Mouse (Mus musculus): ENCODE data around the gene Pdpk1. TPM values are rescaled to one million over a fixed set of nuclear protein-coding genes. Genes with fewer than 3 reads are reported as not detected.
A peak's percentile ranks its signal among the peaks of the same experiment; 100 is the strongest.

Pdpk1 gene
- polyA plus RNA-seq (2015; fragmentation: Nextera tagmentation; extraction: Ambion mirVana), result 63.9 and 68.9 TPM in 2 replicates

GRCm38 (mm10) chr17:24150824-24151223, at the start of gene Pdpk1:
TSS of gene Pdpk1 (minus strand) at chr17:24150924.
- peak within 1 kb of the TSS; percentile 73 for H3K4me2 ChIP-seq
- 84% methylated on average over 2 of the region's 2 CpGs for WGBS
- H3K36me3 ChIP-seq, result peaks cover 4% of the 10 kb centered on the region; the same call in 1 of the 2 replicates
- H3K27me3 ChIP-seq (replicated peaks), result no peaks in the 10 kb centered on the region
- no peaks in the 10 kb centered on the region for H3K9me3 ChIP-seq (replicated peaks)
- ATAC-seq (ENCODE audit: low FRiP score), result no peak
- peaks cover 9% of the 10 kb centered on the region for H3K4me1 ChIP-seq
- peak within 1 kb of the TSS; percentile 46; the same call in 1 of the 2 replicates for H3K9ac ChIP-seq (replicated peaks)
- no peak within 1 kb of the TSS for H3K27ac ChIP-seq (replicated peaks)
- H3K4me3 ChIP-seq (replicated peaks), result peak within 1 kb of the TSS; percentile 36

DNA sequence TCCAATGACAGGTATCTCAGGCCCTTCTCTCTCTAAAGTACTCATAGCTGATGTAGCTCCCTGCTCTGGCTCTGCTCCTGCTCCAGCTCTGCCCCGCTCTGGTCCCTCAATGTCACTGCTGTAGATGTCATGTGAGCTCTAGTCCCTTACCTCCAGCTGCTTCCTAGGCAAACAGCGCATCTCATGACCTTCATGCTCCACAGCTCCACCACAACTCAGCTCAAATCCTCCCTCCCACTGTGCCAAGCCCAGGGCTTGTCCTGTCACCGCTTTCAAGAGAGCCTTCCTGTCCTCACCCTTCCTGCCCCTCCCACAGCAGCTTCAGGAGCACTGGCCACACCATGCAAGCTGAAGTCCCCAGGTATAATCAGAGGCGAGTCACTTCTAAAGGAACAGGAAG, 49.0 kb upstream of the Pdpk1 start:
- Histone ChIP-seq H3K4me1 (peaks cover 49% of the 10 kb centered on the region), H3K9ac (replicated peaks) (no peak overlapping the region), H3K4me3 (replicated peaks) (no peak overlapping the region), H3K9me3 (replicated peaks) (no peaks in the 10 kb centered on the region), H3K36me3 (no peaks in the 10 kb centered on the region), H3K4me2 (no peak overlapping the region), H3K27ac (replicated peaks) (no peak overlapping the region), H3K27me3 (replicated peaks) (no peaks in the 10 kb centered on the region)
- 63% methylated on average over 4 of the region's 4 CpGs for WGBS
- no peak for ATAC-seq (ENCODE audit: low FRiP score)

DNA sequence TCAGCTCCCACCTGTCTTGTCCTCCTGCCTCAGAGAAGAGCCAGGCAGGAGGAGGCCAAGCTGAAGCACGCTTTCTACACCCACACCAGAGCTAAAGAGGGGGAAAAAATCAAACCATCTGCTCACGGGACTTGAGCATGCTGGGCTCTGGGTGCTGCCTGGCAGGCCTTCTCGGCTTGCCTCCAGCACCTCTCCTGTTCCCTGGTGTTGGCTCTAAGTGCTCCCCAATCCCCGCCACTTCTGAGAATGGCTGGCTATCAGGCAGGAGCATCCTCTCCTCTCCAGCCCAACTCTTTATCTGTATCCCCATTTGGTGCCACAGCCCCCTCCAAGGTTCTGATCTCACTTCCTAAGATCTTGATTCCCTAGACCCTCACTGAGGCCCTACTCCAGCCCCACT, 48.5 kb upstream of the Pdpk1 start:
- WGBS, result 88% methylated on average over 4 of the region's 4 CpGs
- H3K27me3 ChIP-seq (replicated peaks), result no peaks in the 10 kb centered on the region
- H3K4me3 ChIP-seq (replicated peaks), result no peak overlapping the region

DNA sequence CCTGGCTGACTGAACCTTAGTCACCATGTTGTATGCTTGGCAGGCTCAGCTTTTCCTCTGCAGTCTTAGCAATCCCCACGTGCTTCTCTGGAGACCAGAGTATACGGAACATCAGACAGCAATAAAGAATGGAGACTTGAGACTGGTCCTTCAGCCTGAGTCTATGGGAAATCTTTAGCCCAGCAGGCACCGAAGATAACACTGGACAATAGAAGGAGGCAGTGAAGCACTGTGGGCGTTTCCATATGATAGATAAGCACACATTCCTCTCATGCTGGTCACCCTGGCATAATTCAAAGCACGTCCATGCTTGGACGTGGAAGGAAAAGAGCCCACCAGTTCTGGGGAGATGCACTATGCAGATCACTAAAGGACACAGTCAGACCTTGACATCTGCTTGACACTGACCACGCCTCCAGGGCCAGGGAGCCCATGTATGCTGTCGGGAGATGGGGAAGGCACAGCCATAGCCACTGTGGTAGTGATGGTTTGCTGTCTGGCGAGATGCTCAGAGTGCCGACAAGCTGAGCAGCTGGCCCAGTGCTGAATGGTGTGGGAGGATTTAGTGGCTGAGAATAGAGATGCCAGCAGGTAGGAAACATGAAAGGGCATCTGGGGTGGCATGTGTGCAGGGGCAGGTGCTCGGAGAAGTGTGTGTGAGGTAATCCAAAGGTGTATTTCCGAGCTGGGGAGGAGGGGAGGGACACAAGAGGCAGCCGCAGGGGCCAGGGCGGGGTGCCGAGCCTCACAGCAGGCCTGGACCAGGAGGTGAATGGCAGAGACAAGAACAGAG, 46.5 kb upstream of the Pdpk1 start:
- H3K4me3 ChIP-seq (replicated peaks), result no peak overlapping the region
- no peaks in the 10 kb centered on the region; the same call in 1 of the 2 replicates for H3K36me3 ChIP-seq
- no peaks in the 10 kb centered on the region for H3K9me3 ChIP-seq (replicated peaks)
- no peak overlapping the region for H3K4me2 ChIP-seq
- H3K4me1 ChIP-seq, result peaks cover 24% of the 10 kb centered on the region
- H3K27me3 ChIP-seq (replicated peaks), result no peaks in the 10 kb centered on the region
- no peak overlapping the region for H3K9ac ChIP-seq (replicated peaks)
- 67% methylated on average over 15 of the region's 15 CpGs for WGBS
- no peak for ATAC-seq (ENCODE audit: low FRiP score)
- H3K27ac ChIP-seq (replicated peaks), result no peak overlapping the region

More for the DNA sequence above, 48.5 kb upstream of the Pdpk1 start:
- no peak for ATAC-seq (ENCODE audit: low FRiP score)
- Histone ChIP-seq H3K27ac (replicated peaks) (no peak overlapping the region), H3K36me3 (no peaks in the 10 kb centered on the region; the same call in 1 of the 2 replicates), H3K9me3 (replicated peaks) (no peaks in the 10 kb centered on the region), H3K9ac (replicated peaks) (no peak overlapping the region), H3K4me2 (no peak overlapping the region), H3K4me1 (peaks cover 44% of the 10 kb centered on the region)

- 68% methylated on average over 2 of the region's 2 CpGs for WGBS
- no peak overlapping the region for H3K4me3 ChIP-seq (replicated peaks)
- H3K4me1 ChIP-seq, result 0 out of 2 replicates have a peak, but pooled peaks cover 8% of the 10 kb centered on the region
- H3K9me3 ChIP-seq (replicated peaks), result no peaks in the 10 kb centered on the region
- no peak for ATAC-seq (ENCODE audit: low FRiP score)
- no peaks in the 10 kb centered on the region; the same call in 1 of the 2 replicates for H3K36me3 ChIP-seq
- H3K4me2 ChIP-seq, result no peak overlapping the region
- no peak overlapping the region for H3K27ac ChIP-seq (replicated peaks)
- H3K27me3 ChIP-seq (replicated peaks), result no peaks in the 10 kb centered on the region
- no peak overlapping the region for H3K9ac ChIP-seq (replicated peaks)
These were observed 44.6 kb upstream of the Pdpk1 start for GRCm38 (mm10) chr17:24195349-24195748.

GRCm38 (mm10) chr17:24193769-24194168, 43.0 kb upstream of the Pdpk1 start:
- 94% methylated on average over 5 of the region's 5 CpGs for WGBS
- H3K4me1 ChIP-seq, result no peaks in the 10 kb centered on the region
- no peak for ATAC-seq (ENCODE audit: low FRiP score)
- H3K27me3 ChIP-seq (replicated peaks), result no peaks in the 10 kb centered on the region
- no peak overlapping the region for H3K4me3 ChIP-seq (replicated peaks)
- peaks cover 2% of the 10 kb centered on the region for H3K36me3 ChIP-seq
- no peak overlapping the region for H3K27ac ChIP-seq (replicated peaks)
- H3K4me2 ChIP-seq, result no peak overlapping the region
- no peaks in the 10 kb centered on the region for H3K9me3 ChIP-seq (replicated peaks)
- H3K9ac ChIP-seq (replicated peaks), result no peak overlapping the region

DNA sequence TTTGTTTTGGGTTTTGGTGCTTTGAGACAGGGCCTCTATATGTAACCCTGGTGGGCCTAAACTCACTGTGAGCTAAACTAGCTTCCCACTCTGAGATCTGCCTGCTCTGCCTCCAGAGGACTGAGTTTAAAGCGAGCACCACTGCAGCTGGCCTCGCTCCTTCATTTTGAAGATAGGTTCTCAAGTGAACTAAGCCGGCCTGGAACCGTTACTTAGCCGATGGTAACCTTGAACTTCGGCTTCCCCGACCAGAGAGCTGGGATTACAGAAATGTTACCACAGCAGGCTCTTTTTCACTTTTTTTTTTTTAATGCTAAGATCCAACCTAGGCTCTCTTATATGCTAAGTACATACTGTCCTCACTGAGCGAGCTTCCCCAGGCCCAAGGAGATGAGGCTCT, 42.5 kb upstream of the Pdpk1 start:
- 90% methylated on average over 8 of the region's 8 CpGs for WGBS
- no peaks in the 10 kb centered on the region for H3K27me3 ChIP-seq (replicated peaks)
- no peaks in the 10 kb centered on the region for H3K9me3 ChIP-seq (replicated peaks)
- peaks cover 6% of the 10 kb centered on the region for H3K36me3 ChIP-seq
- no peak overlapping the region for H3K9ac ChIP-seq (replicated peaks)
- no peak for ATAC-seq (ENCODE audit: low FRiP score)
- no peaks in the 10 kb centered on the region for H3K4me1 ChIP-seq
- no peak overlapping the region for H3K4me2 ChIP-seq
- no peak overlapping the region for H3K27ac ChIP-seq (replicated peaks)
- H3K4me3 ChIP-seq (replicated peaks), result no peak overlapping the region

GRCm38 (mm10) chr17:24192848-24193247, 42.1 kb upstream of the Pdpk1 start:
- Histone ChIP-seq H3K27me3 (replicated peaks) (no peaks in the 10 kb centered on the region), H3K4me2 (no peak overlapping the region), H3K36me3 (peaks cover 8% of the 10 kb centered on the region), H3K27ac (replicated peaks) (no peak overlapping the region), H3K9me3 (replicated peaks) (no peaks in the 10 kb centered on the region), H3K4me3 (replicated peaks) (no peak overlapping the region), H3K4me1 (no peaks in the 10 kb centered on the region), H3K9ac (replicated peaks) (no peak overlapping the region)
- 88% methylated on average over 8 of the region's 8 CpGs for WGBS
- ATAC-seq (ENCODE audit: low FRiP score), result no peak

- no peak for ATAC-seq (ENCODE audit: low FRiP score)
- no peak overlapping the region for H3K4me3 ChIP-seq (replicated peaks)
- no peaks in the 10 kb centered on the region for H3K9me3 ChIP-seq (replicated peaks)
- H3K4me2 ChIP-seq, result no peak overlapping the region
- H3K27me3 ChIP-seq (replicated peaks), result no peaks in the 10 kb centered on the region
- H3K27ac ChIP-seq (replicated peaks), result no peak overlapping the region
- 80% methylated on average over 4 of the region's 4 CpGs for whole genome bisulfite sequencing
- no peaks in the 10 kb centered on the region for H3K4me1 ChIP-seq
- H3K9ac ChIP-seq (replicated peaks), result no peak overlapping the region
- H3K36me3 ChIP-seq, result peaks cover 14% of the 10 kb centered on the region
These were observed 40.8 kb upstream of the Pdpk1 start for GRCm38 (mm10) chr17:24191481-24191880.

GRCm38 (mm10) chr17:24190934-24191333, 40.2 kb upstream of the Pdpk1 start:
- 86% methylated on average over 2 of the region's 2 CpGs for WGBS
- peaks cover 14% of the 10 kb centered on the region for H3K36me3 ChIP-seq

DNA sequence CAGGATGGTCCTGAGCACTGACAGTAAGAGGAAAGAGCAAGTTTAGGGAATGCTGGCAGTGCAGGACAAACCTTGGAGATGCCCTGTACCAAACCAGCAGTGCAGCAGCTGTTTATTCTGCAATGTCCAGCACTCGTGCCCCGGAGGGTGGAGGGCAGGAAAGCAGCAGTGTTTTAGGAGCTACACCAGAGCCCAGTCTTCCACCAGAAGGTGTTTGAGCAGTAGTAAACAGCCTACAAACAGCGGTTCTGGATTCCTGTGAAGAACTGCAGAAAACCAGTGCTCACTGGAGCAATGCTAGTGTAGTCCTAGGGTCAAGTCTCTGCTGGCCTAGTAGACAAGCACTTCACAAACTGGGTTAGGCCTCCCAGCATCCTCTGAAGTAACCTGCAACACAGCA, 23.5 kb upstream of the Pdpk1 start:
- ATAC-seq (ENCODE audit: low FRiP score), result no peak

More at GRCm38 (mm10) chr17:24190934-24191333, 40.2 kb upstream of the Pdpk1 start:
- no peak for ATAC-seq (ENCODE audit: low FRiP score)
- H3K27me3 ChIP-seq (replicated peaks), result no peaks in the 10 kb centered on the region
- no peaks in the 10 kb centered on the region for H3K9me3 ChIP-seq (replicated peaks)
- no peak overlapping the region for H3K4me3 ChIP-seq (replicated peaks)
- H3K4me1 ChIP-seq, result no peaks in the 10 kb centered on the region
- no peak overlapping the region for H3K9ac ChIP-seq (replicated peaks)
- no peak overlapping the region for H3K27ac ChIP-seq (replicated peaks)
- no peak overlapping the region for H3K4me2 ChIP-seq

DNA sequence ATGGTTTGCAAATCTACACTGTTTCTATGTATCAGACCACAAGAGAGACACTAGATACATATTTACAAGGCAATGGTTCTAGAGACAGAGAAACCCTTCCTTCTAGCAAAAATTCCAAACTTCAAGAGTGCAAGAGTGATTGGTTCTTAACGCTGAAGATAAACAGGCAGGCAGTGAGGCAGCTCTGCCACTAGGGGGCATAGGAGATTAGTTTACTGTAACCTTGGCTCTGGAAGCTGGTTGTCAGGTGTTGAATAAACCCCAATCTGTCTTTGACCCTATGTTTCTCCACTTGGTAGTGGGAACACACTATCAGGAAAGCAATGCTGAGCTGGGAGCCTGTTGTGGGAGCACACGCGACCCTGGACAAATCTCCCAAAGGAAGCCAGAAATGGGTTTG, 22.7 kb upstream of the Pdpk1 start:
- Histone ChIP-seq H3K9me3 (replicated peaks) (no peaks in the 10 kb centered on the region), H3K4me3 (replicated peaks) (no peak overlapping the region), H3K27me3 (replicated peaks) (no peaks in the 10 kb centered on the region), H3K4me1 (peaks cover 8% of the 10 kb centered on the region), H3K4me2 (no peak overlapping the region), H3K27ac (replicated peaks) (no peak overlapping the region), H3K36me3 (no peaks in the 10 kb centered on the region), H3K9ac (replicated peaks) (no peak overlapping the region; the same call in 1 of the 2 replicates)
- 5% methylated on average over 3 of the region's 3 CpGs for WGBS
- ATAC-seq (ENCODE audit: low FRiP score), result no peak

More for the DNA sequence above, 23.5 kb upstream of the Pdpk1 start:
- Histone ChIP-seq H3K4me2 (no peak overlapping the region), H3K9me3 (replicated peaks) (no peaks in the 10 kb centered on the region), H3K4me1 (peaks cover 8% of the 10 kb centered on the region), H3K27me3 (replicated peaks) (no peaks in the 10 kb centered on the region), H3K36me3 (no peaks in the 10 kb centered on the region), H3K27ac (replicated peaks) (no peak overlapping the region), H3K9ac (replicated peaks) (no peak overlapping the region), H3K4me3 (replicated peaks) (no peak overlapping the region)
- 79% methylated on average over 3 of the region's 3 CpGs for WGBS
